Mouse (Mus musculus): ENCODE results near the gene Cisd3. TPM values are rescaled to one million over a fixed set of nuclear protein-coding genes. Genes with fewer than 3 reads are reported as not detected.
"Not testable (repeated sequence)": the region's sequence is repeated elsewhere in the genome, so short reads cannot be mapped to it uniquely, and the experiment has no call there.

Cisd3 gene
- polyA plus RNA-seq (2012; rRNA removed) = 59.9 and 65.5 TPM in 2 replicates

DNA sequence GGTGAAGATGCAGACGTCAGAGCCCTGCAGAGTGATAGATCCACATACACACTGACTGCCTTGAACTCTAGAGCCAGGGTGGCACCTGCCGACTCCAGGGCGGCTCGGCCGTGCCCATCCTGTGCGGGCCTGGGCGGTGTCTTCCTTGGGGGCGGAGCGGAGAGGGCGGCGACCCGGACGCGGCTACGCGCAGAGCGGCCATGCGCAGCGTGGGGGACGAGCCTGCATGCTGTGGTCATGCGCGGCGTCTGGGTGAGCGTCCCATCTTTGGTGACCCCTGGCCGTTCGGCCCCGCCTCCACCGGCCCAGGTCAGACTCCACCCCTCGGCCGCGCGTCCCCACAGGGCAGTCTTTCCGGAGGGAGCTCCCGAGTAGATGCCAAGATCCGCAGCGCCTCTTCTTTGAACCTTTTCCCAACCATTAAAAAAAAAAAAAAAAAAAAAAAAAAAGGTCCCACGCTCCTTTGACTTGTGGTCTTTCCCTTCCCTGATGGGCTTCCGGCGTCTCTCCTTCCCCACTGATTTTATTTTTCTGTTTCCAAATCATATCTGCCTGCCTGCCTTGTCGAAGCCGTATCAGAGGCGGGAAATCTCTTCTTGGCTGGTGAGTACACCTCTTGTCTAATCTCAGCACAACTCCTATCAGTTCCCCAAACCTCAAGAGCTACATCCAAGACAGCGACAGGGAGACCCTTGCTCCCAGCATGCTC, at the start of gene Cisd3:
Gene Cisd3, plus strand, starts transcription at position 214 of the 709 bp plus-strand sequence.
- H3K4me1 ChIP-seq (ENCODE audit: control insufficient read depth, insufficient read depth, low read length) = peaks cover 4% of the 10 kb centered on the region
- peak within 1 kb of the TSS; percentile 15; the same call in 1 of the 2 replicates for H3K27ac ChIP-seq (ENCODE audit: insufficient read depth, low read length)
- peak; percentile 46; the same call in 1 of the 2 replicates for TF ChIP-seq POLR2A (IDR thresholded peaks at IDR 0.05; ENCODE audit: extremely low read depth, insufficient read depth, low read length)
- no peak for TF ChIP-seq CTCF (IDR thresholded peaks at IDR 0.05; ENCODE audit: extremely low read depth, insufficient read depth, low read length)
- peak within 1 kb of the TSS; percentile 41 for H3K4me3 ChIP-seq (ENCODE audit: insufficient read depth, low read length)

DNA sequence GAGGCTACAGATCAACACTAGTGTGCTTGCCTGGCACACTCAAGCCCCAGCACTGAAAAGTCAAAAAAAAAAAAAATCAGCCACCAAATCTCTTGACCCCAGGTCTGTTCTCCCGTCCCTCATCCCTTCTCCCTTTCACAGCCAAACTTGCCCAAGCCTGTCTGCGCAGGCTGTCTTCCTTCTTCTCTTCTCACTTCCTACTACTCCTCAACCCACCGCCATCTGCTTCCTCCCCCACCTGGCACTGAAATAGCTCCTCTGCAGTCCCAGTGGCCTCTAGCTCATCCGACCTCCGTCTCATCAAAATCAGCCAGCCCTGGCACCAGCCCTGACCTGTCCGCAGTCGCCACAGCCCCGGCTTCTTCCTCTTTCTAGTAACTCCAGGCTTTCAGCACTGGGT, 44.0 kb upstream of the Cisd3 start:
- Histone ChIP-seq H3K4me3 (ENCODE audit: insufficient read depth, low read length) (no peak overlapping the region), H3K27ac (ENCODE audit: insufficient read depth, low read length) (peak overlapping the region; percentile 66), H3K4me1 (ENCODE audit: control insufficient read depth, insufficient read depth, low read length) (peaks cover 7% of the 10 kb centered on the region; the same call in 1 of the 2 replicates)
- TF ChIP-seq CTCF (IDR thresholded peaks at IDR 0.05; ENCODE audit: extremely low read depth, insufficient read depth, low read length) = no peak
- no peak for TF ChIP-seq POLR2A (IDR thresholded peaks at IDR 0.05; ENCODE audit: extremely low read depth, insufficient read depth, low read length)

DNA sequence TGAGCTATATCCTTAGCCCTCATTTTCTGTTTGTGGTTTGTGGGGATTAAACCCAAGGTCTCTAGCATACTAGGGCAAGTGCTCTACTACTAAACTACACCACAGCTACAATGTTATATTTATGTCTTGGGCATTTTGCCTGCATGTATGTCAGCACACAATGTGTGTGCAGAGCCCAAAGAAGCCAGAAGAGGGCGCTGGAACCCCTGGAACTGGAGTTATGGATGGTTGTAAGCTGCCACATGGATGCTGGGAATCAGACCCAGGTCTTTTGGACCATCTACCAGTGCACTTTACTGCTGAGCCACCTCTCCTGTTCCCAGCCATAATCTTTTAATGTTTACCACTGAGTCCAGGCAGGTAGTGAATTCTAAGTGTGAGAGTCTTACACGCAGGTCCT, 42.9 kb upstream of the Cisd3 start:
- TF ChIP-seq CTCF (IDR thresholded peaks at IDR 0.05; ENCODE audit: extremely low read depth, insufficient read depth, low read length) (0 out of 2 replicates have a peak, but pooled peaks have one; percentile 7), POLR2A (IDR thresholded peaks at IDR 0.05; ENCODE audit: extremely low read depth, insufficient read depth, low read length) (no peak)
- H3K4me3 ChIP-seq (ENCODE audit: insufficient read depth, low read length) = no peak overlapping the region
- peaks cover 7% of the 10 kb centered on the region; the same call in 1 of the 2 replicates for H3K4me1 ChIP-seq (ENCODE audit: control insufficient read depth, insufficient read depth, low read length)
- H3K27ac ChIP-seq (ENCODE audit: insufficient read depth, low read length) = 0 out of 2 replicates have a peak overlapping the region, but pooled peaks have one; percentile 51

DNA sequence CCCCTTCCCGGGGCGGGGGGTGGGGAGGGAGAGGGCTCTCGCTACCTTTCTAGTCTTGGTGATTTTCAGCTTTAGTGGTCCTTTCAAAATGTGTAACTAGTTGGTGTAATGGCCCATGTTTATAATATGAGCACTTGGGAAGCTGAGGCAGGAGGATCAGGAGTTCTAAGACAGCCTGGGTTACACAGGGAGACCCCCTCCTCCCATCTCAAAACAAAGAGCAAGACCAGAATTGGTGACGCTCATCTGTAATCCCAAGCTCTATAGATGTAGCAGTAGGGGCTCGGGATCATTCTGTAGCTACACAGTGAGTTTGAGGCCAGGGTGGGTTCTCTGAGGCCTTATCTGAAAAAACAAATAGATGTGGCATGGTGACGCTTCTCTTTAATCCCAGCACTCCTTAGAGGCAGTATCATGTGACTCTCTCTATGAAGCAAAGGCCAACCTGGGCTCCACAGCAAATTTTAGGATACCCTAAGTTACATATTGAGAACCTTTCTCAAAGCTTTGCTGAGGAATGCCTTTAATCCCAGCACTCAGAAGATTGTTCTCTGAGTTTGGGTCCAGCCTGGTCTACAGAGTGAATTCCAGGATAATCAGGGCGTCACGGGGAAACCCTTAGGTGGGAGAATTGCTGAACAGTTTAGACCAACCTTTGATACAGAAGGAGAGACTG, 42.1 kb upstream of the Cisd3 start:
- Histone ChIP-seq H3K27ac (ENCODE audit: insufficient read depth, low read length) (no peak overlapping the region), H3K4me1 (ENCODE audit: control insufficient read depth, insufficient read depth, low read length) (peaks cover 7% of the 10 kb centered on the region; the same call in 1 of the 2 replicates), H3K4me3 (ENCODE audit: insufficient read depth, low read length) (no peak overlapping the region)
- TF ChIP-seq POLR2A (IDR thresholded peaks at IDR 0.05; ENCODE audit: extremely low read depth, insufficient read depth, low read length) (no peak), CTCF (IDR thresholded peaks at IDR 0.05; ENCODE audit: extremely low read depth, insufficient read depth, low read length) (no peak)

DNA sequence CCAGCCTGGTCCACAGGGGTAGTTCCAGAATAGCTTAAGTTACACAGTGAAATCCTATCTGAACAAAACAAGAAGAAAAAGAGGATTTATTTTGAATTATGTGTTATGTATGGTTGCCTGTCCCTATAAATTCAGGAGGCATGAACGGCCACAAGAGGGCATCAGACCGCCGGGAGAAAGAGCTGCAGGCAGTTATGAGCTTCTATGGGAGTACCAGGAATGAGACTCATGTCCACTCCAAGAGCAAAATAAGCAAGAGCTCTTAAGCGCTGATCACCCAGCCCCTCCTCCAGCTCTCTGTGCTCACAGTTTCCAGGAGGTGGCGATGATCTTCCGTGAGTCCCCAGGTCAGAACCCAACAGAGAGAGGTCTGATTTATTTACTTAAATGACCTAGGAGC, 40.8 kb upstream of the Cisd3 start:
- Histone ChIP-seq H3K27ac (ENCODE audit: insufficient read depth, low read length) (no peak overlapping the region), H3K4me3 (ENCODE audit: insufficient read depth, low read length) (no peak overlapping the region), H3K4me1 (ENCODE audit: control insufficient read depth, insufficient read depth, low read length) (peaks cover 7% of the 10 kb centered on the region; the same call in 1 of the 2 replicates)
- peak; percentile 64 for TF ChIP-seq CTCF (IDR thresholded peaks at IDR 0.05; ENCODE audit: extremely low read depth, insufficient read depth, low read length)
- no peak for TF ChIP-seq POLR2A (IDR thresholded peaks at IDR 0.05; ENCODE audit: extremely low read depth, insufficient read depth, low read length)

DNA sequence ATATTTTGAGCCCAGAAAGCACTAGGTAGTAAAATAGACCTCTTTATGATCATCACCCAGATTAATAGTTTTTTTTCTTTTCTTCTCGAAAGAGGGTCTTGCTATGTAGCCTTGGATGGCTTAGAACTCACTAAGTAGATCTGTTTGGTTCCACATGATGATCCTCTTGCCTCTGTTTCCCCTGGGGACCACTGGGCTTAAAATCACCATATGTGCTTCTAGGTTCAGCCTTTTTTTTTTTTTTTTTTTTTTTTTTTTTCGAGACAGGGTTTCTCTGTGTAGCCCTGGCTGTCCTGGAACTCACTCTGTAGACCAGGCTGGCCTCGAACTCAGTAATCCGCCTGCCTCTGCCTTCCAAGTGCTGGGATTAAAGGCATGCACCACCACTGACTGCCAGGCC, 37.1 kb upstream of the Cisd3 start:
- H3K4me3 ChIP-seq (ENCODE audit: insufficient read depth, low read length); H3K4me1 ChIP-seq (ENCODE audit: control insufficient read depth, insufficient read depth, low read length); H3K27ac ChIP-seq (ENCODE audit: insufficient read depth, low read length): not testable (repeated sequence)

DNA sequence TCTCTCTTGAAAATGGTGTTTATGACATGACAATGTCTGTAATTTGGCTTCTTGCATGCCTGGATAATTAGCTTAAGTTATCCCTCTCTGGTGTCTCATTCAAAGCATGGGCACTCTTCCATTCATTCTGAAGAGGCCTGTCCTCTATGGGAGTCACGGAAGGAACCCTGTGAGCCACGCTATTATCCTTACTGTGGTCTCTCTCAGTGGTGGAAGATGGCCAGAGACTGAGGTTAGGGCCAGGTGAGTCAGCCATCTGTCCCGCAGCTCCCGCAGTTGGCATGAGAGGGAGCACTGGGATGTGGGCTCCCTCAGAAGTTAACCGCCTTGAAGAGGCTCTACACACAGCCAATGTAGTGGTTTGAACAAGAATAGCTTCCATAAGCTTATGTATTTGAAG, 35.3 kb upstream of the Cisd3 start:
- TF ChIP-seq POLR2A (IDR thresholded peaks at IDR 0.05; ENCODE audit: extremely low read depth, insufficient read depth, low read length) (no peak), CTCF (IDR thresholded peaks at IDR 0.05; ENCODE audit: extremely low read depth, insufficient read depth, low read length) (no peak)
- no peaks in the 10 kb centered on the region for H3K4me1 ChIP-seq (ENCODE audit: control insufficient read depth, insufficient read depth, low read length)
- H3K27ac ChIP-seq (ENCODE audit: insufficient read depth, low read length) = no peak overlapping the region
- no peak overlapping the region for H3K4me3 ChIP-seq (ENCODE audit: insufficient read depth, low read length)

DNA sequence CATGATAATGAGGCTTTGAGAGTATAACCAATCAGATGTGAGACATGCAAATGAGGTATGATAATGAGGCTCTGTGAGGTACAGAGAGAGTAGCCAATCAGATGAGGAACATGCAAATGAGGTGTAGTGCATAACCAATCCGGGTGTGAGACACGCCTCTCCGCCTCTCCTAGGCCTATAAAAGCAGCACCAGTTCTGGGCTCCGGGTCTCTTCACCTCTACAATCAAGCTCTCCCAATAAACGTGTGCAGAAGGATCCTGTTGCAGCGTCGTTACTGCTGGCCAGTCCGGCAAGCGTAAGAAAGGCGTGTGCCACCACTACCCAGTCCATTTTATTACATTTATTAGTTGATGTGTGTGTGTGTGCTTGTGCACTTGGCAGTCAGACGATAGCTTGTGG, 32.2 kb upstream of the Cisd3 start:
- H3K4me3 ChIP-seq (ENCODE audit: insufficient read depth, low read length); H3K27ac ChIP-seq (ENCODE audit: insufficient read depth, low read length); H3K4me1 ChIP-seq (ENCODE audit: control insufficient read depth, insufficient read depth, low read length): not testable (repeated sequence)

DNA sequence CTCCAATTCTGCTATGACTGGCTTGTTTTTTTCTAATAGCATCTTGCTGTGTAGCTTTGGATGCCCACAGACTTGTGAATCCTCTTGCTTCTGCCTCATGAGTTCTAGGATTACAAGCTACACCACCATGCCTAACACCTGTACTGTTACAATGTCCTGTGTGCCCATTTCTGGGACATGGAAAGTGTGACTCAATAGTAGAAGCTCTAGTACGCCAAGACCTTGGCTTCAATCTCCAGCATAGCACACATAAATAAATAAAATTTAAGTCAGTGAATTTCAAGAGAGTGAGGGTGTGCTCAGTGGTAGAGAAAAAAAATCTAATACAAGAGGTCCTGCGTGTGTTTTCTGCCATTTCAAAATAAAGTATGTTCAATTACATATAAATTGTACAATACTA, 31.4 kb upstream of the Cisd3 start:
- Histone ChIP-seq H3K4me1 (ENCODE audit: control insufficient read depth, insufficient read depth, low read length) (peaks cover 4% of the 10 kb centered on the region; the same call in 1 of the 2 replicates), H3K4me3 (ENCODE audit: insufficient read depth, low read length) (no peak overlapping the region)
- TF ChIP-seq POLR2A (IDR thresholded peaks at IDR 0.05; ENCODE audit: extremely low read depth, insufficient read depth, low read length) (no peak), CTCF (IDR thresholded peaks at IDR 0.05; ENCODE audit: extremely low read depth, insufficient read depth, low read length) (no peak)

More for the DNA sequence above, 31.4 kb upstream of the Cisd3 start:
- H3K27ac ChIP-seq (ENCODE audit: insufficient read depth, low read length) = no peak overlapping the region
